Mouse (Mus musculus) embryonic stem cell, embryonic (primary cell): ENCODE measurements around the gene D230025D16Rik.

ENCODE experiments used
- CTCF ChIA-PET, 4 experiments: fragments of 300-600 bp in 2 of 4; fragments of 350-600 bp in 2 of 4; sonication (Branson Sonifier 250); formaldehyde crosslinking; loops; one replicate each; lab custom pipeline; 2022; ENCODE audit warnings: inconsistent platforms in 2 of 4; lab: Charles Lee
- POLR2A ChIA-PET, 4 experiments: fragments of 300-600 bp in 2 of 4; fragments of 350-600 bp in 2 of 4; sonication (Branson Sonifier 250); formaldehyde crosslinking; loops; one replicate each; lab custom pipeline; 2022; ENCODE audit warnings: antibody characterized with exemption in 4 of 4, inconsistent platforms in 1 of 4; lab: Charles Lee

The D230025D16Rik gene

GRCm38 (mm10) chr8:105257318-105258114 is 32.6 kb downstream of the D230025D16Rik start:
- ChIA-PET CTCF (interaction anchor here in 3 of 4 experiments (0.5 to 1.5 kb wide), 10 partner anchors 22 to 617 kb away, joined by 3 to 10 read pairs (median 3); no protein-coding TSS in a partner anchor), POLR2A (interaction anchor here in 3 of 4 experiments (0.6 to 14.1 kb wide), 9 partner anchors 11 to 36 kb away, joined by 3 to 255 read pairs (median 8); partner anchors contain the start of genes D230025D16Rik (in 2 of the 3), 4931428F04Rik (in 1 of the 3) and Hsf4 (in 1 of the 3))

DNA sequence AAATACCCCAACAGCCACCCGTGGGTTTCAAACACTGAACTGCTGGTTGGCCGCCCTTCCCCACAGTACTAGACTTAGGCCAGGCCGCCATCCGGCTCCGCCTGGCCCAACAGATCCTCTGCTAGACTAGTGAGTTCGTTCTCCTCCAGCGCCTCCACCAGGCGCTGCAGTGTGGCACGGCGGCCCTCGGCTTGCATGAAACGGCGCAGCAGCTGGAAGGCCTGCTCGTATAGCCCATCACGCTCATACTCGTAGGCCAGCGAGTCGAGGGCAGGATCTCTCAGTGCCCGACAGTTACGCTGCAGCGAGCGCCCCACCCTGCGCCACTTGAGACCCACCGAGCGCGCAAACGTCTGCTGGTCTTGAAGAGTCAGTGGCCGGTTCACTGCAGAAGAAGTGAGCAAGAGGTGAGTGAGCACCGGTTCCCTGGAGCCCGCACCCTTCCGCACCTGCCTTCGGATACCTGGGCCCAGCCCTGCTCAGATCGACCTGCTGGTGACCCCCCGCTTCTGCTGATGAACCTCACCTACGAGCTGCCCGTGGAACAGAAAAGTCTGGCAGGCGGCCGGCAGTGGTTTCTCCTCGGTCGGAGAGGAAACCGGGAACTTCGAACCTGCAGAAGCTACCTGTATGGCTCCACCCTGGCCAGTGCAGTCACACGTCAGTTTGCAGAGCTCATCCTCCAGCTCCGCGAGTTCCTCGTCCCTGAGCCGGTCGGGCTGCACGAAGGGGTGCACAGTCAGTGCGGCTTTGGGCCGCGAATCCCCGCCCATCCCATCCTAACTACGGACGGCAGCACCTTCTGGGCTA is 34.2 kb downstream of the D230025D16Rik start:
- ChIA-PET CTCF (interaction anchor here (0.5 to 3.9 kb wide), 80 partner anchors 9 to 657 kb away, joined by 3 to 40 read pairs (median 5); partner anchors contain the start of genes 4931428F04Rik (in 2 of the 4), D230025D16Rik (in 2 of the 4), E2f4 (in 2 of the 4) and Cbfb (in 1 of the 4)), POLR2A (interaction anchor here in 3 of 4 experiments (0.5 to 14.1 kb wide), 28 partner anchors 9 to 657 kb away, joined by 3 to 255 read pairs (median 4); partner anchors contain the start of genes D230025D16Rik (in 2 of the 3), 4931428F04Rik (in 1 of the 3), E2f4 (in 1 of the 3) and Nol3 (in 1 of the 3))

GRCm38 (mm10) chr8:105259721-105260320 is 34.9 kb downstream of the D230025D16Rik start:
- ChIA-PET POLR2A (interaction anchor here in 3 of 4 experiments (0.5 to 14.1 kb wide), 28 partner anchors 8 to 658 kb away, joined by 3 to 255 read pairs (median 4); partner anchors contain the start of genes D230025D16Rik (in 2 of the 3), 4931428F04Rik (in 1 of the 3), E2f4 (in 1 of the 3) and Nol3 (in 1 of the 3)), CTCF (interaction anchor here (0.5 to 3.9 kb wide), 93 partner anchors 9 to 657 kb away, joined by 3 to 40 read pairs (median 4); partner anchors contain the start of genes 4931428F04Rik (in 4 of the 4), E2f4 (in 2 of the 4), Hsf4 (in 2 of the 4) and Cbfb (in 1 of the 4))

GRCm38 (mm10) chr8:105260371-105261099 is 35.6 kb downstream of the D230025D16Rik start:
- CTCF ChIA-PET, result interaction anchor here (0.6 to 3.9 kb wide), 92 partner anchors 8 to 658 kb away, joined by 3 to 40 read pairs (median 4); partner anchors contain the start of genes 4931428F04Rik (in 4 of the 4), E2f4 (in 2 of the 4), Hsf4 (in 2 of the 4) and Cbfb (in 1 of the 4)

DNA sequence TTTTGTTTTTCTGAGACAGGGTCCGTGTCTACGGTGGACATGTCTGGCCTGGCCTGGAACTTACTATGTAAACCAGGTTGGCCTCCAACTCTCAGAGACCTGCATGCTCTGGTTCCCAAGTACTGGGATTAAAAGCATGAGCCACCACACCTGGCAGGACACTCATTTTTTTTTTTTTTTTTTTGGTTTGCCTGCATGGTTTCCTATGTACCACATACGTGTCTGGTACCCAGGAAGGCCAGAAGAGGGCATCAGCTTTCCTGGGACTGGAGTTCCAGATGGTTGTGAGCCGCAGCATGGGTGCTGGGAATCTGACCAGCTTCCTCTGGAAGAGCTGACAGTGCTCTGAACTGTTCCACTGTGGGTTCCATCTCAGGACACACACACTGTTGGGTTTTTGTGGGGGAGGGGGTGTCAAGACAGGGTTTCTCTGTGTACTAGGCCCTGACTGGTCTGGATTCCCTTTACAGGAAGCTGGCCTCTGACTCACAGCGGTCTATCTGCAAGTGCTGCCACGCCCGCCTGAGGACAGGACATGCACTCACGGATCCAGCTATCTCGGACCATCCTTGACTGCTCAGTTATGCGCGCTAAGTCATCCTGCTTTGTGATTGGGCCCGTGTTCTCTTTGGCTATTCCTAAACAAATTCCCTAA is 36.5 kb downstream of the D230025D16Rik start:
- CTCF ChIA-PET, result interaction anchor here in 3 of 4 experiments (0.5 to 3.9 kb wide), 20 partner anchors 12 to 880 kb away, joined by 3 to 40 read pairs (median 4); partner anchors contain the start of genes 4931428F04Rik (in 1 of the 3) and D230025D16Rik (in 1 of the 3)
- POLR2A ChIA-PET, result interaction anchor here in 3 of 4 experiments (0.5 to 14.1 kb wide), 9 partner anchors 14 to 40 kb away, joined by 3 to 255 read pairs (median 3); partner anchors contain the start of genes 4931428F04Rik (in 1 of the 3) and D230025D16Rik (in 1 of the 3)

More at GRCm38 (mm10) chr8:105260371-105261099, 35.6 kb downstream of the D230025D16Rik start:
- POLR2A ChIA-PET, result interaction anchor here in 3 of 4 experiments (0.5 to 14.1 kb wide), 23 partner anchors 8 to 659 kb away, joined by 3 to 255 read pairs (median 4); partner anchors contain the start of genes 4931428F04Rik (in 1 of the 3), D230025D16Rik (in 1 of the 3), E2f4 (in 1 of the 3) and Nol3 (in 1 of the 3)

GRCm38 (mm10) chr8:105263244-105263912 is 38.4 kb downstream of the D230025D16Rik start:
- ChIA-PET CTCF (interaction anchor here in 1 of 4 experiments (0.9 kb wide), 1 partner anchor 8 kb away, joined by 3 read pairs; no protein-coding TSS in a partner anchor), POLR2A (interaction anchor here in 2 of 4 experiments (0.6 to 1.7 kb wide), 7 partner anchors 9 to 92 kb away, joined by 3 to 7 read pairs (median 3); partner anchors contain the start of genes B3gnt9 (in 1 of the 2) and E2f4 (in 1 of the 2))

DNA sequence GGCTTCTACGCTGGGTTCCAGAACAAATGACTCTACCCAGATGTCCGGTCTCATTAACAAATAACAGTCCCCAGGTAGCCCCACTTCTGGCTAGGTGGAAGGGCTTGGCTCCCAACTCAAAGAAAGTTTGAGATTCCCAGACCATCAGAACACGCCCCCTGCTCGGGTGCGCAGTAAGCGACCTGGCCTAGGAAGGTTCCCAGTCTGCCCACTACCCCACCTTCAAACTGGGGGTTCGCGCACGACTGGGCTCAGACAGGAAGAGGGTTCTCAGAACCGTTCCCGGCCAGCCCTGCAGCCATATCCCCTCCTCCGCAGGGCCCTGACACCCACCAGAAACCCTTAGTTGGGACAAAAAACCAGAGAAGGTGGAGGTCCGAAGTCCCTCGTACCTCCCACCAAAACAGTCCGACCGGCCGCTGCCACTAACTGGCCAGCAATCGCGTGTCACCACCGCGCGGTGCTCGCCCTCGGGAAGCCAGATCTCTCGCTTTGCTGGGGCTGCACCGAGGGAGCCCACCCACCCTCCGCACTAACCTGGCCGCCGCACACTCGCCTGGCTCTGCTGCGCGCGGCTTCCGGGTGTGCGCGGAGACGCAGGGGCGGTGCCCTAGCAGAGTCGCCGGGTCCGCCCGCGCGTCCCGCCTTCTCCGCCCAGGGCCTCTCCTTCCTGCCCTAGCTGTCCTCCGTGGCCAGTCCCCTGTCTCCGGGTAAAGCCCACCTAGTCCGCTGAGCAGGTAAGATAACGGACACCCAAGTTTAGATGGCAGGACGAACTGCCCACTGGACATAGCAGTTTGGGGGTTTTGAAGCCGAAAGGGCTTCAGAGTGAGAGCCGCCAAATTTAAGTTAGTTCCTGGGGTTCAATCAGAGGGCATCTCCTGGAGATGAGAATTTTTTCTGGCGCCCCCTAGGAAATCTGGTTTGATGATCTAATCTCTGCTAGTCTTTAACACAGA is 39.4 kb downstream of the D230025D16Rik start, which contains the start of the genes Tradd and Fbxl8:
Gene Tradd, minus strand, starts transcription at position 586 of the 959 bp plus-strand sequence.
Gene Fbxl8, plus strand, starts transcription at position 625 of the 959 bp plus-strand sequence.
- ChIA-PET CTCF (interaction anchor here (0.6 to 2.9 kb wide), 13 partner anchors 9 to 207 kb away, joined by 3 to 14 read pairs (median 3); partner anchors contain the start of genes B3gnt9 (in 2 of the 4) and Tppp3 (in 1 of the 4)), POLR2A (interaction anchor here (0.5 to 2.2 kb wide), 12 partner anchors 9 to 207 kb away, joined by 3 to 6 read pairs (median 4); partner anchors contain the start of genes B3gnt9 (in 3 of the 4), D230025D16Rik (in 1 of the 4), Exoc3l (in 1 of the 4) and Fhod1 (in 1 of the 4))

DNA sequence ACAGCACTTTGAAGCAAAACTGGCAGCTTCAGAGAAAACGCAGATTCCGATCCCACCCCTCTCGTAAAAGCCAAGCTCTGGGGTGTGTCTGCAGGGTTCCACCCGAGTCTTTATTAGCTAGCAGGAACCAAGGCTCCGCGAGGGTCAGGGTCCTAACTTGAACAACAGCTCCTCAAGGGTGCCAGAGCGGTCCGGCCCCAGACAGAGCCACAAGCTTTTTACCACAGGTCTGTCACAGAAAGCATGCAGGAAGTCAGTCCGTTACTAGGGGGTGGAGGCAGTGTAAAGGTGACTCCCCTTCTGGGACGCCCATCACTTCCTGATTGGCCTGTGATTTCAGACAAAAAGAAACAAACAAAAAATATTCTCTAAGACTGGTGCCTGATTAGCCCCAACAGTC is 40.2 kb downstream of the D230025D16Rik start:
- ChIA-PET CTCF (interaction anchor here (0.5 to 2.9 kb wide), 15 partner anchors 10 to 348 kb away, joined by 3 to 14 read pairs (median 3); partner anchors contain the start of genes B3gnt9 (in 2 of the 4) and Tppp3 (in 1 of the 4)), POLR2A (interaction anchor here (0.5 to 2.2 kb wide), 14 partner anchors 9 to 334 kb away, joined by 3 to 6 read pairs (median 4); partner anchors contain the start of genes B3gnt9 (in 3 of the 4), D230025D16Rik (in 1 of the 4), Exoc3l (in 1 of the 4) and Nol3 (in 1 of the 4))

- ChIA-PET POLR2A (interaction anchor here in 1 of 4 experiments (1.1 to 1.7 kb wide), 2 partner anchors 10 to 18 kb away, joined by 3 to 6 read pairs; partner anchors contain the start of gene Nol3), CTCF (interaction anchor here (0.6 to 2.9 kb wide), 7 partner anchors 12 to 664 kb away, joined by 3 to 14 read pairs (median 6); partner anchors contain the start of genes B3gnt9 (in 1 of the 4) and Exoc3l (in 1 of the 4))
Measured at GRCm38 (mm10) chr8:105266775-105267174, 41.8 kb downstream of the D230025D16Rik start.

DNA sequence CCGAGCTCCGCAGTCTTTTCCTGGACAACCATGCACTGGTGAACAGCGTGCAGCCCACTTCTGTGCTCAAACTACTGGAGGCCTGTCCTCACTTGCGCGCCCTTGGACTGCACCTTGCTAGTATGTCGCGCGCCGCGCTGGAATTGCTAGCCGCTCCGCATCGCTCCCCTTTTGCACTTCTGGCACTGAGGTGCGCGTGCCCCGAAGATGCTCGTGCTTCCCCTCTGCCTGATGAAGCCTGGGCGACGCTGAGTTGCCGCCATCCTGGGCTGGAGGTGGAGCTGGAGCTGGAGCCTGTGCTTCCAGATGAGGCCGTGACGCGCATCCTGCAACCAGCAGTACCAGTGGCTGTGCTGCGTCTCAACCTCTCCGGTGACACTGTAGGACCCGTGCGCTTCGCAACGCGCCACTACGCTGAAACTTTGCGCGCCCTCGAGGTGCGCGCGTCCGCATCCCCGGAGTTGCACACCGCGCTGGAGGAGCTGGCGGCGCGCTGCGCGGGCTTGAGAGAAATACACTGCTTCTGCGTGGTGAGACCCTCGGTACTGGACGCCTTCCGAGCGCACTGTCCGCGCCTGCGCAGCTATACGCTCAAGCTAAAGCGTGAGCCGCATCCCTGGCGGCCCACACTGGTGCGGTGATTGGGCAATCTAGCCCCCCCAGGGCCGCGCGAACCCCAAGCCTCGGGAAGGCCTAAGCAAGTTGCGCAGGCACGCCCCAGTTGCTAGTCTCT is 43.6 kb downstream of the D230025D16Rik start:
- POLR2A ChIA-PET, result interaction anchor here (0.6 to 3.8 kb wide), 28 partner anchors 8 to 133 kb away, joined by 3 to 35 read pairs (median 8); partner anchors contain the start of genes 4931428F04Rik (in 2 of the 4), E2f4 (in 2 of the 4), B3gnt9 (in 1 of the 4) and D230025D16Rik (in 1 of the 4)

GRCm38 (mm10) chr8:105269075-105269458 is 44.1 kb downstream of the D230025D16Rik start:
- CTCF ChIA-PET, result interaction anchor here (0.5 to 2.6 kb wide), 17 partner anchors 9 to 150 kb away, joined by 3 to 18 read pairs (median 6); partner anchors contain the start of gene B3gnt9 (in 1 of the 4)
- POLR2A ChIA-PET, result interaction anchor here (0.6 to 3.8 kb wide), 27 partner anchors 8 to 134 kb away, joined by 3 to 35 read pairs (median 7); partner anchors contain the start of genes 4931428F04Rik (in 3 of the 4), B3gnt9 (in 2 of the 4), E2f4 (in 2 of the 4) and D230025D16Rik (in 1 of the 4)

More for the DNA sequence above, 43.6 kb downstream of the D230025D16Rik start:
- CTCF ChIA-PET, result interaction anchor here (0.5 to 2.6 kb wide), 20 partner anchors 9 to 666 kb away, joined by 3 to 18 read pairs (median 6); partner anchors contain the start of gene B3gnt9 (in 1 of the 4)
